Mouse (Mus musculus) neural tube, embryonic 13.5 days (tissue): Measurements from ENCODE around the gene Cdt1. TPM values are rescaled to one million over a fixed set of nuclear protein-coding genes. Genes with fewer than 3 reads are reported as not detected.
A peak's percentile ranks its signal among the peaks of the same experiment; 100 is the strongest.

Experiments used
- ATAC-seq: fragments of 200-750 bp; cut with Nextera tagmentation; 2 replicates; pipeline ENCODE4 v1.8.0; 2017; ENCODE audit warnings: low read depth, mild to moderate bottlenecking, moderate TSS enrichment, moderate library complexity
- H3K27ac ChIP-seq: fragments of 300-500 bp; sonication (generic); replicated peaks from 2 replicates; pipeline ENCODE4 v1.5.1; 2015; ENCODE audit warnings: moderate library complexity, mild to moderate bottlenecking, inconsistent platforms
- H3K27me3 ChIP-seq: fragments of 300-500 bp; sonication (generic); 2 replicates; pipeline ENCODE4 v1.6.1; 2015; ENCODE audit warnings: mild to moderate bottlenecking, inconsistent platforms
- H3K36me3 ChIP-seq: fragments of 300-500 bp; sonication (generic); 2 replicates; pipeline ENCODE4 v1.6.1; 2015; ENCODE audit warnings: mild to moderate bottlenecking, inconsistent platforms
- H3K4me1 ChIP-seq: fragments of 300-500 bp; sonication (generic); replicated peaks from 2 replicates; pipeline ENCODE4 v1.6.1; 2015; ENCODE audit warnings: inconsistent platforms
- H3K4me2 ChIP-seq: fragments of 300-500 bp; sonication (generic); 2 replicates; pipeline ENCODE4 v1.6.1; 2015; ENCODE audit warnings: inconsistent platforms, mild to moderate bottlenecking, moderate library complexity
- H3K4me3 ChIP-seq: fragments of 300-500 bp; sonication (generic); 2 replicates; pipeline ENCODE4 v1.5.1; 2015; ENCODE audit warnings: mild to moderate bottlenecking, inconsistent platforms
- H3K9ac ChIP-seq: fragments of 300-500 bp; sonication (generic); 2 replicates; pipeline ENCODE4 v1.6.1; 2015; ENCODE audit warnings: moderate library complexity, mild to moderate bottlenecking, inconsistent platforms
- H3K9me3 ChIP-seq: fragments of 300-500 bp; sonication (generic); 2 replicates; pipeline ENCODE4 v1.6.1; 2016; ENCODE audit warnings: inconsistent platforms
- WGBS: fragments of 180-500 bp; shearing (Covaris S2); methylation state at CpG from one replicate; pipeline ENCODE4 v1.1.7; 2015; 5-methylcytosine and 5-hydroxymethylcytosine counted together
- polyA plus RNA-seq: library from polyadenylated mRNA; unstranded; fragments of >200 nt; fragmentation: Nextera tagmentation; extraction: Ambion mirVana; gene quantifications from 2 replicates; pipeline ENCODE4 v1.2.1, GENCODE M21; 2015

Cdt1 gene
- polyA plus RNA-seq, 1 experiment from 2014 or later: 7.3 TPM

DNA sequence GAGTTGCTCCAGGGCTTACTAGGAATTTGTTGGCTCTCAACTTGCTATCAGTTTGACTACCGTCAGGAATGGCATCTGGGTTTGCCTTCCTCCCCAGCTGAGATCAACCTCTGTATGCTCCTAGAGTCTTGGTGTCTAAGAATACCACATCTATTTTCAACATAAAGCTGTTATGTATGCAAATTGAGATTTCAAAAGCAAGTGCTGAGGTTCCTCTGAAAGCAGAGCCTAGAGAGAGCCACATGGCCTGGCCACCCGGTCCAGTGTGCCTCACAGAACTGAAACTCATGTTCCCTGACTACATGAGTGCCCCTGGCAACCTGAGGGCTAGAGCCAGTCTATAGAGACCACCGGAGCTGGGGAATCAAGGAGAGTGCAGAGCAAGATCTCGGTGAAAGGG lies 37.6 kb downstream of the Cdt1 start:
- Histone ChIP-seq H3K9me3 (no peaks in the 10 kb centered on the region), H3K9ac (no peak overlapping the region), H3K4me1 (peaks cover 3% of the 10 kb centered on the region), H3K4me3 (no peak overlapping the region), H3K36me3 (no peaks in the 10 kb centered on the region), H3K27me3 (no peaks in the 10 kb centered on the region), H3K27ac (no peak overlapping the region), H3K4me2 (no peak overlapping the region)
- 77% methylated on average over 4 of the region's 4 CpGs for WGBS
- ATAC-seq: no peak

DNA sequence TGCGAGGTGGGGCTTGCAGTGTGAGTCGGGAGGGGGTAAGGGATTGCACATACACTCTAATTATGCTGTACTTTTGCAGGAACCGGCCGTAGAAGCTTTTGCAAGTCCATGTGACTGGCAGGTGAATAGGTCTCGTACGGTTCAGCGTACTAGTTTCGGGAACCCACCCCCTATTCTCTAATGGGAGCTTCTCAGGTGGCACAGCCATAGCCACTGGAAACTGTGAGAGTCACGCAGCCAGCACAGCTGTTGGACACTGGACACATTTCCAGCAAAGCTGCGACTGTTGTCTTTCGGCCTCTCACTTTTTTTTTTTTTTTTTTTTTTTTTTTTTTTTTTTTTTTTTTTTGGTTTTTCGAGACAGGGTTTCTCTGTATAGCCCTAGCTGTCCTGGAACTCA lies 39.0 kb downstream of the Cdt1 start:
- no peak overlapping the region for H3K27ac ChIP-seq
- H3K4me2 ChIP-seq: no peak overlapping the region
- no peak for ATAC-seq
- H3K4me3 ChIP-seq: no peak overlapping the region
- H3K27me3 ChIP-seq: no peaks in the 10 kb centered on the region
- H3K9ac ChIP-seq: no peak overlapping the region
- H3K36me3 ChIP-seq: no peaks in the 10 kb centered on the region
- H3K9me3 ChIP-seq: no peaks in the 10 kb centered on the region
- 85% methylated on average over 11 of the region's 12 CpGs for WGBS
- peaks cover 10% of the 10 kb centered on the region for H3K4me1 ChIP-seq

DNA sequence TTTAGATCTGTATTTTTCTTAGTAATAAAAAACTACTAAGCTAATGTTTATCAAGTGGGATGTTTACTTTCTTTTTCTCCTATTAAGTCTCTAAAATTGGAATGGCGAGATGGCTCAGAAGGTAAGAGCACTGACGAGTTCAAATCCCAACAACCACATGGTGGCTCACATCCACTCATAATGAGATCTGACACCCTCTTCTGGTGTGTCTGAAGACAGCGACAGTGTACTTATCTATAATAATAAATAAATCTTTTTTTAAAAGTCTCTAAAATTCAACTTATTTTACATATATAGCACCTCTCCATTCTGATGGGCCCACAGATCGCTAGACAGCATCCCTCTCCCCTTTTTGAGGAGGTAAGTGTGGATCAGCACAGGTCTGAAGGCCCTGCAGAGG lies 42.4 kb downstream of the Cdt1 start:
- peaks cover 23% of the 10 kb centered on the region for H3K4me1 ChIP-seq
- peaks cover 4% of the 10 kb centered on the region; the same call in 1 of the 2 replicates for H3K36me3 ChIP-seq
- ATAC-seq: no peak
- peak overlapping the region; percentile 81; the same call in 1 of the 2 replicates for H3K9ac ChIP-seq
- peak overlapping the region; percentile 75; the same call in 1 of the 2 replicates for H3K4me3 ChIP-seq
- 0 out of 2 replicates have a peak overlapping the region, but pooled peaks have one; percentile 38 for H3K27ac ChIP-seq
- no peaks in the 10 kb centered on the region for H3K27me3 ChIP-seq
- 65% methylated on average over 4 of the region's 4 CpGs for WGBS
- H3K4me2 ChIP-seq: peak overlapping the region; percentile 94
- H3K9me3 ChIP-seq: no peaks in the 10 kb centered on the region

DNA sequence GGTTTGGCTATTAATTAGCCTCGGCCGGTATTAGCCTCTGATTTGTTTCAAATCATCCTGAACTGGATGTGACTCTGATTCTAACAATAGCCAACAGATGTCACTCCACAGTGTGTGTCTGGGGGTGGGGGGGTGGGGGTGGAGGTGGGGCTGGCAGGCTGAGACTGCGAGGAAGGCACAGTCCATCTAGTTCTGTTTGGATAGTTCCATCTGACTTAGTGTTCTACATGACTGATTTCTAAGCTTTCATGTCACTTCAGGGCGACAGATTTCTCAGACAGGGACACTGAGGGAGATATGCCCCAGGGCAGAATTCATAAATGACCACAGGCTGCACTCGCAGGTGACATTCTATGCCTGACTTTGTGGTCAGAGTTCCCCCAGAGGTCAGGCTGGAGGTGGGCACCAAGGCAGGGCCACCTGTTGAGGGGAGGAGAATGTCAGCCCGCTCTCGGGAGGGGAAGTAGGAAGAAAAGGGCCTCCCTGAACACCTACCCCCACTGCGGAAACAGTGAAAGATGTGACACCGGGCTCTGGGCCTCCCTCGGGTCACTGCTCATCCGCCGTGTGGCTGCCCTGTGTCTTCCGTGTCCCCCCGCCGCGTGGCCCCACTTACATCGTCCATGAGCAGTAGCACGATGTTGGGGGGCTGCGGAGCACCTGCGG lies 42.9 kb downstream of the Cdt1 start:
- Histone ChIP-seq H3K36me3 (peaks cover 6% of the 10 kb centered on the region; the same call in 1 of the 2 replicates), H3K4me2 (peak overlapping the region; percentile 94), H3K9me3 (no peaks in the 10 kb centered on the region), H3K4me1 (peaks cover 23% of the 10 kb centered on the region), H3K27me3 (no peaks in the 10 kb centered on the region), H3K27ac (peak overlapping the region; percentile 89), H3K4me3 (peak overlapping the region; percentile 75), H3K9ac (peak overlapping the region; percentile 81)
- peak; percentile 8; the same call in 1 of the 2 replicates for ATAC-seq
- WGBS: 2% methylated on average over 20 of the region's 20 CpGs

DNA sequence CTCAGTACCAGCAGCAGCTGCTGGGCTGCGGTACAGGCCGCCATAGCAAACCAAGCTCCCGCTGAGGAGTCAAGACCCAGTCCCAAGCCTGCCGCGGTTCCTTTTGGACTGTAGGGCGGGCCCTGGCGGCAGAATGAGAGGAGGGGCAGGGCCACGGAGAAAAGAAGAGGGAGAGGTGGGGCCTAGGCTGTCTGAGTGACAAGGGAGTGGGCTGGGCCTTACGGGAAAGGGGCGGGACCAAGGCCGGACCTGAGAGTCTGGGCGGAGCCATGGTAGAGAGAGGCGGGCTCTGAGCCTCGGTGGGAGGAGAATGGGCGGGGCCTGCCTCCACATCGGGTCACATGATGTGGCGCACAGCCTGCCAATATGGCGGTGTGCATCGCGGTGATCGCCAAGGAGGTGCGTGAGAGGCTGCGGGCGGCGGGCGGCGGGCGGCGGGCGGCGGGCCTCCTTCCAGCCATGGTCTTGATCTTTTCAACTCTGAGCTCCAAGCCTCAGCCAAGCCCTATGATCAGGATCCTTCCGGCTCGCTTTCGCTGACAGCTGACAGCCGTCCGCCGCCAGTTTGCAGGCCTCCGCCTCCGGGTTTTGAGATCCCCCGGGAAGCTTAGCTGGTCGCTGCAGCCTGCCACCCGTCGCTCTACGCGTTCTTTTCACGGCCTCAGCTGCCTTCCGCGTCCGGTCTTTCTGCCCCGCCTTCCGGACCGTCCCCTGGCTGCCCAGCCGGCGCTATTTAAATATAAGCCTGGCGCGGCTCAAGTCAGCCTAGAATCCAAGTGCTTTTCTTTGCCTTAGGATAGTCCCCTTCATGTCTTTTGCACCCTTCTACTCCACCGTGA lies 43.7 kb downstream of the Cdt1 start, which contains the start of the genes Galns and Trappc2l:
Gene Galns (minus strand): TSS at position 169 of the 839 bp plus-strand sequence.
Gene Trappc2l (plus strand): TSS at position 346 of the 839 bp plus-strand sequence.
- ATAC-seq: peak; percentile 97
- peaks cover 6% of the 10 kb centered on the region; the same call in 1 of the 2 replicates for H3K36me3 ChIP-seq
- peak within 1 kb of the TSS; percentile 75 for H3K4me3 ChIP-seq
- WGBS: under 1% methylated on average over 57 of the region's 57 CpGs
- H3K4me1 ChIP-seq: peaks cover 23% of the 10 kb centered on the region
- peak within 1 kb of the TSS; percentile 94 for H3K4me2 ChIP-seq
- H3K9me3 ChIP-seq: no peaks in the 10 kb centered on the region
- H3K27ac ChIP-seq: peak within 1 kb of the TSS; percentile 89
- H3K9ac ChIP-seq: peak within 1 kb of the TSS; percentile 81
- no peaks in the 10 kb centered on the region for H3K27me3 ChIP-seq

DNA sequence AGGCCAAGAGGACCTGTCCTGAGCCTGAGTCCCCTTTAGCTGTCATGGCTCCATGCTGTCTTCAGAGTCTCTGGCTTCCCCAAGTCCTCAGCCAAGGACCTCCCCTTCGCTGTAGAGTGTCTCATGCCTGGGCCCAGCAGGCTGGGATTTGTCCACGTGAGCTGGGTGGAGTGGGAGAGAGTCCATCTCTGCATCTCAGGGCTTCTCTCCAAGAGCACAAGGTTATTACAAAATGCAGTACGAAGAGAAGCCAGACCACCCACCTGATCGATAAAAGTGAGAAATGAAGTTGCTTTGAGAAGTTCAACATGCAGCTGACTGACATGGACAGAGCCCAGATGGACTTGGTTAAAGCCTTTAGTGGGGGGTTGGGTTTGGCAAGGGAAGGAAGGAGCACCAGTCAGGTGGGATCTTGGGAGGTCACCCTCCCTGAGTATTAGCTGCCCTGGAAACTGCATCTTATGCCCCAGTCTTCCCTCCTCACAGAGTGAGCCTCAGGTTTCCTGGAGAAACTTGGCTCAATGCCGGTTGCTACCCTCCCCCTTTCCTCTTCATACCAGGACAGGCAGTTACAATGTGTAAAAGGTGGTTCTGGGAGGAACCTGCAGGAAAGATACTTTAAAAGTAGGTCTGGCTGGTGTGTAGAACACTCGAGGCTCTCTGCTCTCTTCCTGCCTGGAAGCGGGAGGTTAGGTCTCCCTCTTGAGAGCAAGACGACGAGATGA lies 48.5 kb downstream of the Cdt1 start:
- Histone ChIP-seq H3K4me1 (peaks cover 36% of the 10 kb centered on the region), H3K36me3 (peaks cover 6% of the 10 kb centered on the region; the same call in 1 of the 2 replicates), H3K27me3 (no peaks in the 10 kb centered on the region), H3K4me2 (no peak overlapping the region), H3K4me3 (no peak overlapping the region), H3K9ac (0 out of 2 replicates have a peak overlapping the region, but pooled peaks have one; percentile 23), H3K9me3 (no peaks in the 10 kb centered on the region), H3K27ac (no peak overlapping the region)
- no peak for ATAC-seq
- 76% methylated on average over 9 of the region's 9 CpGs for WGBS

DNA sequence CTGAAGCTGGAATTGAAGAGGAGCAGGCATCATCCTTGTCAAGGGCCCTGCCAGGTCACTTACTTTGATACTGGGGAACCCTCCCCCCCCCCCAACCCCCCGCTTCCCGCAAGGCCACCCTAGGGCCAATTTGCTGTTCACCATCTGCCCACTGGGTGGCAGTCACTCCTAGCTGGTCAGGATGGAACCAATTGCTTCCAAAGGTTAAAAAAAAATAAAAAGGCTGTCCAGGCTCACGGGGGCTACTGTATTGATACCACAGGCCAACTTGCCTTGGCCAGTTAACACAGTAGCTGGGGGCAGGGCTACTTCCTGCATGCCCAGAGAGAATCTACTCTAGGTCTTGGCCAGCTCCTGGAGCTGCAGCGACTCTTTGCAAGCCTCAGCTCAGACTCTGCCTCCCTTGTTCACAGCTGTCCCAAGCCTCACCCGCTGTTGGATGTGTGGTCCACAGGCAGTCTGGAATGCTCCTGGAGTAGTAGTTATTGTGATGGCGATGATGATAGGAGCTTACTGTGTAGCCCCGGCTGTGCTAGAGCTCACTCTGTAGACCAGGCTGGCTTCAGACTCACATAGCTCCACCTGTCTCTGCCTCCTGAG lies 50.2 kb downstream of the Cdt1 start:
- no peak overlapping the region for H3K27ac ChIP-seq
- 31% methylated on average over 5 of the region's 7 CpGs for WGBS

DNA sequence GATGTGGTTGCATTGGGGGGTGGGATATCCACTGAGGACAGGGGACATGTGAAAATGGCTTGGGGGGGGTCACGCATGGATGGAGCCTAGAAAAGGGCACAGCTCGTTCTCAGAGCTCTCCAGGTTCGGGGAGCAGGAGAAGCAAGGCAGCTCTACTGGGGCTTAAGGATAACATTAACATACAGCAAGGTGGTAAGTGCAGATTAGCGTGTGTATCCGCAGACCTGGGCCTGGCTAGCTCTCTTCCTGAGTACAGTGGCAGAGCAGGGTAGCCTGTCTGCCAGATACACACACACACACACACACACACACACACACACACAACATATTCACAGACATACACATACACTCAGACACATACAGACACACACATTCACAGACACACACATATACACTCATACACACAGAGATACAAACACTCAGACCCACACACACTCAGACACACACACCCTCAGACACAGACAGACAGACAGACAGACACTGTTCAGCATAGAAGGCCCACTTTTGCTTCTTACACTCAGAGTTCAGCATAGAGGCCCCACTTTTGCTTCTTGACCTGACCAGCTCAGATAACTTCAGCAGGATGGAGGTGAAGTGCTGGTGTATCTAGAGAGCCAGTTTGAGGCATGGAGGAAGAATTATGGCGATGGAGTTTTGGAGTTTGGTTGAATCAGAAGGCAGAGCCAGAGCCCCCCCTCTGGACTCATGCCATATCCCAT lies 51.0 kb downstream of the Cdt1 start:
- Histone ChIP-seq H3K27ac (no peak overlapping the region), H3K27me3 (no peaks in the 10 kb centered on the region), H3K4me3 (no peak overlapping the region), H3K36me3 (peaks cover 6% of the 10 kb centered on the region; the same call in 1 of the 2 replicates), H3K9ac (0 out of 2 replicates have a peak overlapping the region, but pooled peaks have one; percentile 13), H3K9me3 (no peaks in the 10 kb centered on the region), H3K4me1 (peaks cover 24% of the 10 kb centered on the region), H3K4me2 (no peak overlapping the region)
- WGBS: 79% methylated on average over 6 of the region's 6 CpGs
- ATAC-seq: no peak

More for the DNA sequence above, 50.2 kb downstream of the Cdt1 start:
- no peaks in the 10 kb centered on the region for H3K9me3 ChIP-seq
- H3K4me3 ChIP-seq: no peak overlapping the region
- peaks cover 24% of the 10 kb centered on the region for H3K4me1 ChIP-seq
- peaks cover 6% of the 10 kb centered on the region; the same call in 1 of the 2 replicates for H3K36me3 ChIP-seq
- ATAC-seq: no peak
- no peaks in the 10 kb centered on the region for H3K27me3 ChIP-seq
- H3K4me2 ChIP-seq: peak overlapping the region; percentile 18; the same call in 1 of the 2 replicates
- no peak overlapping the region for H3K9ac ChIP-seq

DNA sequence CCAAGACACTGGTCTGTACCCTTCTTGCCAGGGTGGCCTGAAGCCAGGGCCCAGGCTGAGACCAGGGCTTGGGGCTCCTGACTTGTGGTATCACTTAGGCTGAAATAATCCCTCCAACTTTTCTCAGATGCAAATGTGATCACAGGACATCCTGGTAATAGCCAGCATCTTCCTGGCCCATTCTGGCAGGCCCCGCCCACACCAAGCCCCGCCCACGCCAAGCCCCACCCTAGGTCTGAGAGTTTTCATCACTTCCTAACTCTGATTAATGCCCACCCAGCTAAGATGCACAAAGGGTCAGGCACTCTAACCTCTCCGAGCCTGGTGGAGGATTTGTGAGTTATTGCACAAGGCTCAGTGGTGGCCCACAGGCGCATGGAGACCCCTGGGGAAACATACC lies 52.6 kb downstream of the Cdt1 start:
- Histone ChIP-seq H3K4me1 (peaks cover 24% of the 10 kb centered on the region), H3K27me3 (no peaks in the 10 kb centered on the region), H3K4me3 (no peak overlapping the region), H3K9ac (no peak overlapping the region), H3K27ac (no peak overlapping the region), H3K9me3 (no peaks in the 10 kb centered on the region), H3K36me3 (no peaks in the 10 kb centered on the region), H3K4me2 (no peak overlapping the region)
- 39% methylated on average over 5 of the region's 5 CpGs for WGBS
- ATAC-seq: no peak

DNA sequence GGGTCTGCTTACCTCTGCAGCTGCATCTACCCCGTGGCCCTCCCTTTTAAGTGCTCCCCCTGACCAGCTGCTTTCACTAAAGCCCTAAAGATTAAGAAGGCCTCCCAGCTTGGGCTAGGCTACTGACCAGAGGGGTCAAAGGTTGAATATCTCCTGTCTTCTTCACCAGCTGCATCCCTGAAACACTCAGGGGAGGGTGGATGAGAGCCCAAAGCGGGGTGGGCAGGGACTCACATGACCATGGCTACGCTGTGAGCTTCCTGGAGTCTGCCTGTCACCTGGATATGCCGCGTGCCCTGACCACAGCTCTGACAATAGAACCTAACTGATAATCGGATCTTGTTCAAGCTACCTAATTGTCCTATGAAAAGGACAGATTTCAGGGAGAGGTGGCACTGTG lies 54.9 kb downstream of the Cdt1 start, which contains the start of gene Pabpn1l:
Gene Pabpn1l (minus strand): TSS at position 13 of the 400 bp plus-strand sequence.
- 0 out of 2 replicates have a peak, but pooled peaks cover under 1% of the 10 kb centered on the region for H3K36me3 ChIP-seq
- H3K27me3 ChIP-seq: no peaks in the 10 kb centered on the region
- H3K4me1 ChIP-seq: peaks cover 24% of the 10 kb centered on the region
- H3K9ac ChIP-seq: no peak within 1 kb of the TSS
- no peak within 1 kb of the TSS for H3K27ac ChIP-seq
- H3K4me3 ChIP-seq: no peak within 1 kb of the TSS
- no peaks in the 10 kb centered on the region for H3K9me3 ChIP-seq
- ATAC-seq: no peak
- 79% methylated on average over 6 of the region's 6 CpGs for WGBS
- no peak within 1 kb of the TSS for H3K4me2 ChIP-seq
